Mouse (Mus musculus) embryonic facial prominence, embryonic 12.5 days (tissue): ENCODE measurements around the gene Notch1. TPM values are rescaled to one million over a fixed set of nuclear protein-coding genes. Genes with fewer than 3 reads are reported as not detected.
A peak's percentile ranks its signal among the peaks of the same experiment; 100 is the strongest.

Source experiments
- ATAC-seq: fragments of 200-750 bp; cut with Nextera tagmentation; 2 replicates; pipeline ENCODE4 v1.8.0; 2017; ENCODE audit not compliant: insufficient number of reproducible peaks, insufficient read depth, low FRiP score, low TSS enrichment
- H3K27ac ChIP-seq: fragments of 300-500 bp; sonication (generic); 2 replicates; pipeline ENCODE4 v1.5.1; 2016; ENCODE audit warnings: mild to moderate bottlenecking
- H3K27me3 ChIP-seq: fragments of 300-500 bp; sonication (generic); 2 replicates; pipeline ENCODE4 v1.6.1; 2016; ENCODE audit warnings: mild to moderate bottlenecking, moderate library complexity
- H3K36me3 ChIP-seq: fragments of 300-500 bp; sonication (generic); 2 replicates; pipeline ENCODE4 v1.6.1; 2016; ENCODE audit warnings: mild to moderate bottlenecking
- H3K4me1 ChIP-seq: fragments of 300-500 bp; sonication (generic); 2 replicates; pipeline ENCODE4 v1.6.1; 2016
- H3K4me2 ChIP-seq: fragments of 300-500 bp; sonication (generic); replicated peaks from 2 replicates; pipeline ENCODE4 v1.6.1; 2016; ENCODE audit warnings: mild to moderate bottlenecking, moderate library complexity
- H3K4me3 ChIP-seq: fragments of 300-500 bp; sonication (generic); 2 replicates; pipeline ENCODE4 v1.5.1; 2016; ENCODE audit warnings: mild to moderate bottlenecking
- H3K9ac ChIP-seq: fragments of 300-500 bp; sonication (generic); 2 replicates; pipeline ENCODE4 v1.6.1; 2016; ENCODE audit warnings: mild to moderate bottlenecking, moderate library complexity
- H3K9me3 ChIP-seq: fragments of 300-500 bp; sonication (generic); 2 replicates; pipeline ENCODE4 v1.6.1; 2016; ENCODE audit warnings: mild to moderate bottlenecking, moderate library complexity
- WGBS: fragments of 180-500 bp; shearing (Covaris S2); methylation state at CpG from one replicate; pipeline ENCODE4 v1.1.7; 2016; 5-methylcytosine and 5-hydroxymethylcytosine counted together
- polyA plus RNA-seq: library from polyadenylated mRNA; unstranded; fragments of >200 nt; fragmentation: Nextera tagmentation; extraction: Ambion mirVana; gene quantifications from 2 replicates; pipeline ENCODE4 v1.2.1, GENCODE M21; 2016

The Notch1 gene
- polyA plus RNA-seq, 1 experiment from 2014 or later = 16.4 TPM

DNA sequence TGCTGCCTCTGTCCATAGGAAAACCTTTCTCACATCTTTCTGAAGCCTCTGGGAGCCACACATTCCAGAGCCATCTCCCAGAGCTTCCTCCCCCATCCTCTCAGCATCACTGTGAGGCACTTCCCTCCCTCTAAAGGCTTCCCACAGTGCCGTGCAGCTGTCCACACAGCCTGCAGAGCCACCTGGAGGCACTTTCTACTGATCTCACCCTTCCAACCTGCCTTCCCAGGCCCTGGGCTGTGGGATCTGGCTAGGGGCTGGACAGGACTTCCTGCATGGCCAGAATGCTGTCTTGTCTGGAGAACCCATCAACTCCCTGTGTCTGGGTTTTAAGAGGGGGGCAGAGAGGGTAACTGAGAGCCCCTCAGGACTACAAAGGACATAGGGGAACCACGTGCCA, 31.0 kb upstream of the Notch1 start:
- Histone ChIP-seq H3K4me1 (peaks cover 11% of the 10 kb centered on the region), H3K9ac (no peak overlapping the region), H3K4me2 (no peak overlapping the region), H3K9me3 (no peaks in the 10 kb centered on the region), H3K36me3 (no peaks in the 10 kb centered on the region), H3K4me3 (no peak overlapping the region), H3K27me3 (no peaks in the 10 kb centered on the region), H3K27ac (no peak overlapping the region)
- ATAC-seq = peak; percentile 43; the same call in 1 of the 2 replicates
- WGBS = 40% methylated on average over 2 of the region's 2 CpGs

GRCm38 (mm10) chr2:26544265-26544664, 27.8 kb upstream of the Notch1 start:
- 60% methylated on average over 3 of the region's 3 CpGs for WGBS
- Histone ChIP-seq H3K27me3 (no peaks in the 10 kb centered on the region), H3K4me3 (no peak overlapping the region), H3K9ac (no peak overlapping the region), H3K9me3 (no peaks in the 10 kb centered on the region), H3K4me2 (no peak overlapping the region), H3K4me1 (peaks cover 22% of the 10 kb centered on the region), H3K27ac (no peak overlapping the region), H3K36me3 (no peaks in the 10 kb centered on the region)
- ATAC-seq = no peak

DNA sequence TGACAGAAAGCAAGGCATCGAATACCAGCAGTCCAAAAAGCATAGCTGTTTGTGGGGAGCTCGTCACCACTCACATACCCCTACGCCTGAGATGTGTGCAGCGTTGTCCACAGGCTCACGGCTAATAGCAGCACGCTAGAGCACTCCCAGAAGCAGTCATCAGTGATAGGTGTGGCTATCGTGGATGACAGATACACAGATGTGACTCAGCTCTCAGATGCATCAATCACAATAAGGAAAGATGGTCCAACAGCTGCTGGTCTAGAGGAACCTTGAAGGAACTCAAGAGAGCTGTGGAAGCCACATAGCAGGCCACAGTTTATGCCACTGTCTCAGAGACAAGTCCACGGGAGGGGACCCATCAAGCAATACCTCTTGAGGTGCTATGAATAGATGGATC, 27.3 kb upstream of the Notch1 start:
- Histone ChIP-seq H3K27ac (no peak overlapping the region), H3K36me3 (no peaks in the 10 kb centered on the region), H3K4me2 (no peak overlapping the region), H3K4me1 (peaks cover 22% of the 10 kb centered on the region), H3K27me3 (no peaks in the 10 kb centered on the region), H3K4me3 (no peak overlapping the region), H3K9me3 (no peaks in the 10 kb centered on the region), H3K9ac (no peak overlapping the region)
- WGBS = 87% methylated on average over 8 of the region's 8 CpGs
- ATAC-seq = no peak

DNA sequence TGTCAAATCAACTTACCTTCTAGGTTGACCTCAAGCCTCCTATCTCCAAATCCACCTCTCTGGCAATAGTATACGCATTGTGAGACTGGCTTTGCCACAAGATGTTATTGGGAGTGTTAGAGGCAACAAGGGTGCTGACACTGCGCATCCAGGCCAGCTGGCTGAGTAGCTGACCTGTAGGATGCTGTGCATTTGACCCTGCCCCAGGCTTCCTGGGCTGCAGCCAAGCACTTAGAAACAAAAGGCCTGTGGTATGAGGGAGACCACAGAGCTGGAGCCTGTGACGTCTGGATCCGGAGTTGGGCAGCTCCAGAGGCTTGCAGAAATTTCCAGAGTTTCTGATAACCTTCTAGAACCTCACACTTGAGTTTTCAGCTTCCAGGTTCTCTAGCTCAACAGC, 26.7 kb upstream of the Notch1 start:
- no peak overlapping the region for H3K4me3 ChIP-seq
- H3K9ac ChIP-seq = no peak overlapping the region
- H3K9me3 ChIP-seq = no peaks in the 10 kb centered on the region
- 56% methylated on average over 4 of the region's 4 CpGs for WGBS
- H3K4me2 ChIP-seq = no peak overlapping the region
- H3K27me3 ChIP-seq = no peaks in the 10 kb centered on the region
- no peaks in the 10 kb centered on the region for H3K36me3 ChIP-seq
- no peak for ATAC-seq
- no peak overlapping the region for H3K27ac ChIP-seq
- peaks cover 22% of the 10 kb centered on the region for H3K4me1 ChIP-seq

- no peaks in the 10 kb centered on the region for H3K27me3 ChIP-seq
- H3K9me3 ChIP-seq = no peaks in the 10 kb centered on the region
- H3K36me3 ChIP-seq = no peaks in the 10 kb centered on the region
- no peak for ATAC-seq
- H3K4me3 ChIP-seq = no peak overlapping the region
- no peak overlapping the region for H3K27ac ChIP-seq
- WGBS = 30% methylated on average over 9 of the region's 9 CpGs
- H3K4me2 ChIP-seq = no peak overlapping the region
- peaks cover 11% of the 10 kb centered on the region; the same call in 1 of the 2 replicates for H3K4me1 ChIP-seq
- no peak overlapping the region for H3K9ac ChIP-seq
Observed at GRCm38 (mm10) chr2:26541258-26541910, 24.9 kb upstream of the Notch1 start.

GRCm38 (mm10) chr2:26540721-26541120, 24.3 kb upstream of the Notch1 start:
- Histone ChIP-seq H3K4me2 (no peak overlapping the region), H3K4me3 (no peak overlapping the region), H3K9me3 (no peaks in the 10 kb centered on the region), H3K27ac (peak overlapping the region; percentile 55), H3K9ac (no peak overlapping the region), H3K36me3 (no peaks in the 10 kb centered on the region), H3K27me3 (no peaks in the 10 kb centered on the region), H3K4me1 (peaks cover 11% of the 10 kb centered on the region; the same call in 1 of the 2 replicates)
- 30% methylated on average over 7 of the region's 7 CpGs for WGBS
- ATAC-seq = no peak

GRCm38 (mm10) chr2:26539516-26539915, 23.1 kb upstream of the Notch1 start:
- no peak for ATAC-seq
- 55% methylated on average over 2 of the region's 2 CpGs for WGBS
- H3K9ac ChIP-seq = no peak overlapping the region
- H3K4me3 ChIP-seq = no peak overlapping the region
- no peaks in the 10 kb centered on the region for H3K27me3 ChIP-seq
- H3K4me1 ChIP-seq = peaks cover 11% of the 10 kb centered on the region; the same call in 1 of the 2 replicates
- H3K27ac ChIP-seq = no peak overlapping the region
- H3K9me3 ChIP-seq = no peaks in the 10 kb centered on the region
- H3K36me3 ChIP-seq = no peaks in the 10 kb centered on the region
- no peak overlapping the region for H3K4me2 ChIP-seq

GRCm38 (mm10) chr2:26535517-26536045, 19.1 kb upstream of the Notch1 start:
- ATAC-seq = no peak
- 24% methylated on average over 4 of the region's 4 CpGs for WGBS
- Histone ChIP-seq H3K9me3 (no peaks in the 10 kb centered on the region), H3K27ac (no peak overlapping the region), H3K4me2 (no peak overlapping the region), H3K4me1 (peaks cover 1% of the 10 kb centered on the region; the same call in 1 of the 2 replicates), H3K36me3 (no peaks in the 10 kb centered on the region), H3K4me3 (no peak overlapping the region), H3K27me3 (no peaks in the 10 kb centered on the region), H3K9ac (no peak overlapping the region)

DNA sequence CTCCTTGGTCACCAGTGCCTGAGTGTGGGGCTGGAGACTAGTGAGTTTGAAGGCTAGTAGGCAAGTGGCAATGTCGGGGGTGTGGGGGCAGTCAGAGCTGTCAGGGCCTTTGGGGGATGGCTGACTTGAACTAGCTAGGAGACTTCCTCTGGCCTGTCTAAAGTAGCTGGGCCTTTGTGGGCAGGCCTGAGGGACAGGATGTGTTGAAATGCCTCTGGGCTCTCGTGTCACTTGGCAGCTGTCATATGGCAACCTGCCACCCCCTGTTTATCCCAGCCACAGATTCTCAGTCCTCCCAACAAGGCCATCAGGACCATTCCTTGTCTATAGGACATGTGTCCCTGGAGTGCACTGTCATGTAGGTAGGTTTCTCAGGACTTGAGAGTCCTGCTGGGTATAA, 18.2 kb upstream of the Notch1 start:
- H3K36me3 ChIP-seq = no peaks in the 10 kb centered on the region
- no peak overlapping the region for H3K27ac ChIP-seq
- H3K9me3 ChIP-seq = no peaks in the 10 kb centered on the region
- ATAC-seq = no peak
- no peaks in the 10 kb centered on the region for H3K27me3 ChIP-seq
- no peak overlapping the region for H3K4me3 ChIP-seq
- WGBS = 71% methylated on average over 2 of the region's 2 CpGs
- no peak overlapping the region for H3K9ac ChIP-seq
- no peak overlapping the region for H3K4me2 ChIP-seq
- no peaks in the 10 kb centered on the region for H3K4me1 ChIP-seq

DNA sequence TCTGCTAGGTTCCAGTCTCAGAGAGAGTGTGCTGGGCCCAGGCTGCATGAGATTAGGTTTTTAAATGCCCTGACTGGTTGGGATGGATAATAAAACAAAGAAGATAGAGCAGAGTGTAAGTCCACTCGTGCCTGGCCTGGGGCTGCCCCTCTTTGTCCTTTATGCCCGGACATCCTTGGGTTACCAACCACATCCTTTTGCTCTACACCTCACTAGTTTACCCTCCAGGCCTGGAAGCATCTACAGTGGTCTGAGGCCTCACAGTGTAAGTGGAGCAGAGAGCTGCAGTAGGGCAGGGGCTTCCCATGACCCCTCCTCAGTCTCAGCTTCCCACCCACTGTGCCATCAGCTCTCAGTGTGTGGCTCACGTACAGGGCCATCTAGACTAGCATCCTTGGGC, 17.7 kb upstream of the Notch1 start:
- ATAC-seq = no peak
- no peaks in the 10 kb centered on the region for H3K36me3 ChIP-seq
- WGBS = 69% methylated on average over 3 of the region's 3 CpGs
- H3K9me3 ChIP-seq = no peaks in the 10 kb centered on the region
- no peak overlapping the region for H3K27ac ChIP-seq
- H3K9ac ChIP-seq = no peak overlapping the region
- H3K4me3 ChIP-seq = no peak overlapping the region
- no peak overlapping the region for H3K4me2 ChIP-seq
- no peaks in the 10 kb centered on the region for H3K27me3 ChIP-seq
- no peaks in the 10 kb centered on the region for H3K4me1 ChIP-seq

GRCm38 (mm10) chr2:26533249-26533648, 16.8 kb upstream of the Notch1 start:
- Histone ChIP-seq H3K9ac (no peak overlapping the region), H3K27ac (0 out of 2 replicates have a peak overlapping the region, but pooled peaks have one; percentile 3), H3K36me3 (no peaks in the 10 kb centered on the region), H3K9me3 (no peaks in the 10 kb centered on the region), H3K4me3 (no peak overlapping the region), H3K4me2 (no peak overlapping the region), H3K4me1 (no peaks in the 10 kb centered on the region), H3K27me3 (no peaks in the 10 kb centered on the region)
- 37% methylated on average over 5 of the region's 5 CpGs for WGBS
- ATAC-seq = no peak

- Histone ChIP-seq H3K36me3 (no peaks in the 10 kb centered on the region), H3K4me3 (no peak overlapping the region), H3K4me2 (no peak overlapping the region), H3K9ac (no peak overlapping the region), H3K4me1 (peaks cover 3% of the 10 kb centered on the region), H3K27me3 (no peaks in the 10 kb centered on the region), H3K9me3 (no peaks in the 10 kb centered on the region), H3K27ac (no peak overlapping the region)
- 83% methylated on average over 6 of the region's 6 CpGs for WGBS
- ATAC-seq = no peak
Observed at GRCm38 (mm10) chr2:26531829-26532228, 15.4 kb upstream of the Notch1 start.
